Mouse (Mus musculus) ES-Bruce4 (cell line): ENCODE results near the gene Samsn1.

ENCODE experiments used
- CTCF ChIP-seq: IDR thresholded peaks from one replicate; pipeline ENCODE4 v1.8.1; 2011; ENCODE audit warnings: low read depth, low read length
- EP300 ChIP-seq: IDR thresholded peaks from 2 replicates; pipeline ENCODE4 v1.6.1; 2011; ENCODE audit warnings: low read depth, low read length; ENCODE audit not compliant: insufficient read depth
- POLR2A ChIP-seq: IDR thresholded peaks from one replicate; pipeline ENCODE4 v1.8.1; 2011; ENCODE audit warnings: low read length; ENCODE audit not compliant: insufficient read depth

DNA sequence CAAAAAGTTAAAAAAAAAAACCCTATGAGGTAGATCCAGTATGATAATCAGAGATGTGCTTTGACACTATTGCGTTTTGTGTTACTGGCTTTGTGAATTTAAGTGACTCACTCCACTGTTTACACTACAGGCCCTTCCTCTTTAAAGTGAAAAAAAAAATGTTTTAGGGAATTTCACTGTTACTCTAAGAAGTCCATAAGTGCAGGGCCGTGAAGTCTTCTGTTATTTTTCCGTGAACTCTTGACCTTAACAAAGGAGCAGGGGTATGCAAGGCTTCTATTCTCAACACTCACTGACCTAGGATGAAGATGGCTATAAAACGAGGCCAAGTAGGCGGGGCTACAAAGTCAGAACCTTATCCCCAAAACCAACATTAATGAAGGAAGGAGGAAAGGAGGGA lies 60.6 kb downstream of the Samsn1 start:
- TF ChIP-seq POLR2A (no peak), CTCF (no peak), EP300 (no peak)
